Mouse (Mus musculus): Measurements from ENCODE around the gene Zdhhc15.
"Not testable (repeated sequence)": the region's sequence is repeated elsewhere in the genome, so short reads cannot be mapped to it uniquely, and the experiment has no call there.

Gene Zdhhc15

GRCm38 (mm10) chrX:104670757-104671549 lies at the start of gene Zdhhc15:
Gene Zdhhc15 (minus strand): TSS chrX:104671064.
- DNase-seq (ENCODE audit: low spot score in 2 of 2) = peak; percentile 63 to 83

DNA sequence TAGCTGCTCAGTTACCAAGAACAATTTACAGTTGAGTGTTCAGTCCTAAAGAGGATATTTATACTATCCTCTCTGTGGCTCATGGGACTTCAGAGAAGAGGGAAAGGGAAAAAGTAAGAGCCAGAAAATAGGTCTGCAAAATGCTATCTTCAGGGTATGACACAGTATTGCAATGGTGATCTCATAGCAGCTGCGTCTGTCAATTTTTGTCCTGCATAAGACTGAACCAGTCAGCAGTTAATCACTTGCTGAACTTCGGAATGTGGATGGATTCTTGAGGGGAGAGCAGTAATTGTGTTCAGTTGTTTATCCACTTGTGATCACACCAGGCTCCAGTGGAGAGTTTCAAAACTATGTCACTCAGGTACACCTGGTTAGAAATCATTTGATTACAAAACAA lies 37.1 kb upstream of the Zdhhc15 start:
- DNase-seq (ENCODE audit: low spot score in 2 of 2) = no peak

- DNase-seq (ENCODE audit: low spot score in 2 of 2) = peak in 1 of 2 experiments; percentile 59
Observed at GRCm38 (mm10) chrX:104669850-104670756, 761 bp downstream of the Zdhhc15 start.

DNA sequence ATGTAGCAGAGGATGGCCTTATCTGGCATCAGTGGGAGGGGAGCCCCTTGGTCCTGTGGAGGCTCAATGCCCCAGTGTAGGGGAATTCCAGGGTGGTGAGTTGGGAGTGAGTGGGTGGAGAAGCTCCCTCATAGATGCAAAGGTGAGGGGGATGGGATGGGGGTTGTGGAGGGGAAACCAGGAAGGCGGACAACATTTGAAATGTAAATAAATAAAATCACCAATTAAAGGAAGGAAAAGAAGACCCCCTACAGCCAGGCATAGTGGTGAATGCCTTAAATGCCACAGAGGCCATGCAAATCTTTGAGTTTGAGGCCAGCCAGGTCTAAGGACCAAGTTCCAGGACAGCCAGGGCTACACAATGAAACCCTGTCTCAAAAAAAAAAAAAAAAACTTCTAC lies 13.9 kb downstream of the Zdhhc15 start:
- no peak for DNase-seq (ENCODE audit: low spot score in 2 of 2)

- no peak for DNase-seq (ENCODE audit: low spot score in 2 of 2)
Observed at GRCm38 (mm10) chrX:104612531-104612930, 58.3 kb downstream of the Zdhhc15 start.

GRCm38 (mm10) chrX:104603738-104604430 lies 67.0 kb downstream of the Zdhhc15 start:
- not testable (repeated sequence) for DNase-seq (ENCODE audit: low spot score in 2 of 2)

DNA sequence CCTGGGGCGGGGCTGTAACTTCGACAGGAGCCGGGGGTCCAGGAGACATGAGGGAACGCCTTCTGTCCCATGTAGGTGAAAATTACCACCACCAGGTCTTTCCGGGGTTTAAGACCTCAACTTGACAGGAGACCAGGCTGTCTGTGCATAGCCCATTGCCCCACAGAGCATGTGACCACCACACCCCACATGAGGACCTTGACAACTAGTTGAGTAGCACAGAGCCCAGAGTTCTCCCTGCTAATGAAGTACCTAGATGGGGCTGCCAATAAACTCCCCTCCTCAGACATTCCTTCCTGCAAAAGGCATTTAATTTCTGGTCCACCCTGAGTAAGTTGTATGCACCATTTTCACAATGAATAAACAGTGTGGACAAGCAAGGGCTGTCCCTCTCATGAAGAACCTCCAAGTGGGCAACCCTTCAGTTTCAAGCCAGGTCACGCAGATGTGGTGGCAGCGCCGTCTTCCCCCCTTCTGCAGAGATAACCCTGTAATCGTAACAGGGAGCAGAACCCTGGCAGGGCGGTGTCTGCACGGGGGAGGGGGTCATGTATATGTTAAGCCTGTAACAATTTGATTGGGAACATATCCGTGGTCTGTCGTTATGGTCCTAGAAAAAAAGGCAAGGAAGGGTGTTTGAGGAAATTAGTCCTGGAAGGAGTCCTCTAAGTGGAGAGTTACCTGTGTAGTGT lies 68.5 kb downstream of the Zdhhc15 start:
- DNase-seq (ENCODE audit: low spot score in 2 of 2) = not testable (repeated sequence)

DNA sequence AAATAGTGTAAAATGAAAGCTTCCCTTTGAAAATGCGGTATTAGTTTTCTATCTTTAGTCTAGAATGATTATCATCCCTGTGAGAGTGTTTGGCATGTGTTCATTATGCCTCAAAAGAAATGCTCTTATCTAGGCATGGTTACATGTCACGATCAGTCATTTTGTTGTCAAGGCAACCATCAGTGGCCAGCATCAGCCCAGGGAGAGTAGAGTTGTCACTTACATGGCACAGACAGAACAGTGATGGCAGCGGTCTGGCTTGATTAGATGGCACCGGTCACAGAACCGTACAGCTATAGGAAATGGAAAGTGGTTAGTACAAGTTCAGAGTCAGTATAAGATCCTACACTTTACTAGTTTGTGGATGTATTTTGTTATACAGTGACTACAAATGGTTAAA lies 96.9 kb downstream of the Zdhhc15 start:
- DNase-seq (ENCODE audit: low spot score in 2 of 2) = no peak

GRCm38 (mm10) chrX:104567497-104567896 lies 103.4 kb downstream of the Zdhhc15 start:
- no peak for DNase-seq (ENCODE audit: low spot score in 2 of 2)

DNA sequence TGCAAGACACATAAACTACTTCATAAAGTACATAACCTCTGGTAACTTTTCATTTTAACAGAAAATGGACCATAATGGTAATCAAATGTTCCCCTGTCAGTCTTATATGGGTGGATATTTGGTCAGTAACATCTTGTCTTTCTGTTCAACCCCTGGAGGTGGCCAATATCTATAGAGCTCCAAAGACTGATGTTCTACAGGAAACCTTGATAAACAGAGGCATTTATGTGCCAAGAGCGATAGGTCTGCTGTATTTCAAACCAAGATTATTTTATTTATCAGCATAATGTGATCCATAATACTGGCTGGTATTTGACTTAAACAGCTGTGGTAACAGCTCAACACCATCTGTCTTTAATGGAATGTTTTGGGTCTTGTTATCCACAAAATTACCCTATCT lies 125.6 kb downstream of the Zdhhc15 start:
- no peak for DNase-seq (ENCODE audit: low spot score in 2 of 2)

DNA sequence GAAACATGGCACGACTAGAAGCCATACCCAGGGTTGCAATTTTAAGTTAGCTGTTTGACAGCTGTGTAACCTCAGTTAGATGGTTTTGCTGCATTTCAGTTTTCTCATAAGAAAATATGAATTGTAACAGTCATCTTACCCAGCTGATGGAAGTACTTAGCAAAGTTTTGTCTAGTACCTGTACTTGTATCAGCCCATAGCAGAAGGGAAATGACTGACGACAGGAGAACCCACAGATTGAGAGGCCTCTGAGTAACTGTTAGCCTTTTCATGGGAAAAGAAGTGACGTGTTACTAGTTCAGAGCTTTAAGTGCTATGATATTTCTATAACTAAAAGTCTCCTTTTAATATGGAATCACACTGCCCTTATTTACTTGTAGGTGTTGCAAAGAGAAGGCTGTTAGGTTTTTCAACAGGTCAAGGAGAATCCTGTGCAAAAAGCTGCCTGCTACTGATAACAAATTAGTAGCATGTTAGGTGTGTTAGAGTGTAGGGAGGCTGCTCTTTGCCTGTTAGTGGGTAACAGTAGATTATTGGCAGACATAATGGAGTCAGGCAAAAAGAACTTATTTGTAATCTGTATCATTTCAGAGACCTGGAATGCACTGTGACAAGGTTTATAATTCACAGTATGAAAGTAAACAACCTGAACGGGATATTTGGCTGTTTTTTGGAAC lies 126.8 kb downstream of the Zdhhc15 start:
- no peak for DNase-seq (ENCODE audit: low spot score in 2 of 2)

- no peak for DNase-seq (ENCODE audit: low spot score in 2 of 2)
Observed at GRCm38 (mm10) chrX:104542635-104543034, 128.2 kb downstream of the Zdhhc15 start.

GRCm38 (mm10) chrX:104501765-104502164 lies 169.1 kb downstream of the Zdhhc15 start:
- DNase-seq (ENCODE audit: low spot score in 2 of 2) = no peak

- no peak for DNase-seq (ENCODE audit: low spot score in 2 of 2)
Observed at GRCm38 (mm10) chrX:104489626-104490355, 181.1 kb downstream of the Zdhhc15 start.

DNA sequence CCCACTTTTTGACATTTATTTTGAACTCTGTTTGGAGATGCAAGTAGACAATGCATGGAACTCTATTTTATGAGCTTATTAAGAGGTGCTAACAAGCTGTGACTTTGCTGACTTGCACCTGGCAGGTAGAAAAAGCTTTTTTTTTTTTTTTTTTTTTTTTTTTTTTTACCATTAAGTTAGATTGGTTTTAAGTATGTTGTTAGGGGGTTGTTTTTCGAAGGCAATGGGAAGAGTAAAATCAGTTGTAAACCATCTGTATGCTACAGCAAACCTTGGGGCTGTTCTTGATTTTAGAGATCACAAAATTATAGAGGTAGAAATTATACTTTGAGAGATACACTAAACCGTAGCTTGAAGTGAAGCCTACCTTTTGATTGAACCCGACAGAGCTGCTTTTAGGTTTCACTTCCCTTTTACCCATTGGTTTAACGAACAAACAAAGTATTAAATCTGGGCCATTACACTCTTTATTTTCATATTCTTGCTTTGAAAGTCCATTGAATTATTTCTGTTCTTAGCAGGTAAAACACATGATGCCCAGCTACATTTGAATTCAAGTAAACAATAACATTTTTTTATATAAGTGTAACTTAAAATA lies 181.9 kb downstream of the Zdhhc15 start:
- DNase-seq (ENCODE audit: low spot score in 2 of 2) = no peak

DNA sequence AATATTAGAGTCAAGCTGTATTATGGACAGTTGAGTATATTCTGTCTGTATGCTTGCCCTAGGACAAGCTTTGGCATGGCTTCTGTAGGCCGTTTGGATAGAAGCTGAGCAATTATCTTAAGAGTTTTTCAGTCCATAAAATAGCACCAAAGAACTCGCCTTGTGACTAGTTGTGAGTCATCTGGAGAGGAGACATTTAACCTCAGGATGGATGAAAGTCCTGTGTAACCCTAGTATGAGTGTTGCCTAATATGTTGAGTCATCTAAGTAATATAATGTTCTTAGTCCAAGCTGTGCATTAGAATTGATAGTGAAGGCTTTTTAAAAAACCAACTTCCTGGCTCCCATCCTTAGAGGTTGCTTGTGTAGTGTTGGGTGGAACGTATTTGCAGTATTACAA lies 182.8 kb downstream of the Zdhhc15 start:
- no peak for DNase-seq (ENCODE audit: low spot score in 2 of 2)
